Mouse (Mus musculus) inflammation-experienced regulatory T-cells (primary cell): ENCODE results near the gene Slc35g1. TPM values are rescaled to one million over a fixed set of nuclear protein-coding genes. Genes with fewer than 3 reads are reported as not detected.

ENCODE experiments used
- polyA plus RNA-seq, 2 experiments: library from polyadenylated mRNA; unstranded; fragments of 100-300 nt; shearing (Covaris generic); gene quantifications; one replicate each; pipeline ENCODE4 v1.2.1; 2017

Gene Slc35g1
- 10 to 100 TPM; 22.5 to 37.2 TPM for polyA plus RNA-seq

DNA sequence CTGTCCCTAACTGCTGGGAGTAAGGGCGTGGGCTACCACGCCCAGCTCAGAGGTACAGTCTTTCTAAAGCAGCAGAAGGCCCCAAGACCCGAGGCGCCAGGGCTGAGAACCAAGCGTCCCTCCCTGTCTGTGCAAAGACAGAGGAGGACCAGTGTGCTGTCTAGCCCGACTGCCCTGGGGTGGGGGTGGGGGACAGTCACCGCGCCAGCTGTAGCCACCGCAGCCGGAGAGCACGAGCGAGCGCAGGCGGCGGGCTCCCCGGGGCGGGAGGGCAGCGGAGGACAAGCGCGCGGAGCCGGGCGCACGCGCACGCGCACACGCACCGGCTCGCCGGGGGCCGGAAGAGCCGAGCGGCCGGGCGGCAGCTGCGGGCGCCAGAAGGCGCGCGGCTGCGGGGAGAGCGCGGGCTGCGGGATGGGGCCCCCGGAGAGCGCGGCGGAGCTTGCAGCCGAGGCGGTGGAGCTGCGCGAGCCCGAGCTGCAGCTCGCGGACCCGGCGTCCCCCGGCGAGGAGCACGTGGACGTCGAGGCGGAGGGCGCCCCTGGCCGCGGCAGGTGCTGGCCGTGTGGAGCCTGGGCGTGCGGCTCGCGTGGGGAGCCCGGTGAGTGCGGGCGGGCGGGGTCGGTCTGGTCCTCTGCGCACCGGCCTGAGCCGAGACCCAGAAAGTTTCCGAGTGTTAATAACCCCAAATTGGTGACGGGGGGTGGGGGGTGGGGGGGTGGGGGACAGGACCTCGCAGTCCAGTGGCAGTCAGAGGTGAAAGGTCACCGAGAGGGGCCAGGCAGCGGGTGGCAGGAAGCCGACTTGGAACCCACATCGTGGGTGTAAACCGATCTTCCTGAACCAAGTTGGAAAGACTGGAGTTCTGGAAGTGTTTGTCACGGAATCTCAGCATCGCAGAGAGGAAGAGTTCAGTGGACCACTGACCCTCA is at the start of gene Slc35g1:
Gene Slc35g1 (plus strand): TSS at position 280 of the 932 bp plus-strand sequence.

Other genes with a start within 250 kb of the Slc35g1 start
- gene Fra10ac1, start 171.8 kb upstream of the Slc35g1 start, polyA plus RNA-seq: 10 to 100 TPM; 37.4 to 39.4 TPM
- 1 to 10 TPM in 1 of 2 experiments, not detected in 1; 1.4 TPM for gene Lgi1, start 131.4 kb upstream of the Slc35g1 start, polyA plus RNA-seq
- gene Plce1, start 85.1 kb downstream of the Slc35g1 start, polyA plus RNA-seq: 1 to 10 TPM in 1 of 2 experiments, under 1 TPM in 1; 0.49 to 3.5 TPM